Mouse (Mus musculus) embryonic stem cell, embryonic (primary cell): ENCODE measurements around the gene Gm38431.

Experiments used
- CTCF ChIA-PET, 4 experiments: fragments of 300-600 bp in 2 of 4; fragments of 350-600 bp in 2 of 4; sonication (Branson Sonifier 250); formaldehyde crosslinking; loops; one replicate each; lab custom pipeline; 2022; ENCODE audit warnings: inconsistent platforms in 2 of 4; lab: Charles Lee
- POLR2A ChIA-PET, 4 experiments: fragments of 300-600 bp in 2 of 4; fragments of 350-600 bp in 2 of 4; sonication (Branson Sonifier 250); formaldehyde crosslinking; loops; one replicate each; lab custom pipeline; 2022; ENCODE audit warnings: antibody characterized with exemption in 4 of 4, inconsistent platforms in 1 of 4; lab: Charles Lee

Gm38431 gene

GRCm38 (mm10) chr9:21026849-21027248 is 64.9 kb downstream of the Gm38431 start:
- POLR2A ChIA-PET, result interaction anchor here in 3 of 4 experiments (0.5 to 12.3 kb wide), 22 partner anchors 8 to 339 kb away, joined by 3 to 264 read pairs (median 4); partner anchors contain the start of genes Icam1 (in 3 of the 3), Gm38431 (in 2 of the 3), Mrpl4 (in 2 of the 3) and Raver1 (in 2 of the 3)
- CTCF ChIA-PET, result interaction anchor here in 3 of 4 experiments (0.8 to 1.6 kb wide), 6 partner anchors 10 to 142 kb away, joined by 3 to 4 read pairs (median 3); no protein-coding TSS in a partner anchor

GRCm38 (mm10) chr9:21025258-21025810 is 66.5 kb downstream of the Gm38431 start:
- POLR2A ChIA-PET, result interaction anchor here in 3 of 4 experiments (0.6 to 12.3 kb wide), 24 partner anchors 8 to 268 kb away, joined by 3 to 264 read pairs (median 6); partner anchors contain the start of genes Gm38431 (in 3 of the 3), Icam1 (in 3 of the 3), Raver1 (in 3 of the 3) and Mrpl4 (in 1 of the 3)
- CTCF ChIA-PET, result no interaction called here

GRCm38 (mm10) chr9:21022726-21023125 is 69.1 kb downstream of the Gm38431 start:
- ChIA-PET POLR2A (interaction anchor here in 3 of 4 experiments (0.6 to 12.3 kb wide), 18 partner anchors 6 to 275 kb away, joined by 3 to 264 read pairs (median 4); partner anchors contain the start of genes Gm38431 (in 1 of the 3), Icam1 (in 1 of the 3), Icam5 (in 1 of the 3) and Raver1 (in 1 of the 3)), CTCF (interaction anchor here in 3 of 4 experiments (0.9 to 2.0 kb wide), 3 partner anchors 8 to 22 kb away, joined by 3 to 11 read pairs (median 3); partner anchors contain the start of gene Icam5 (in 1 of the 3))

- ChIA-PET CTCF (interaction anchor here in 3 of 4 experiments (0.6 to 2.0 kb wide), 6 partner anchors 9 to 340 kb away, joined by 3 to 11 read pairs (median 3); partner anchors contain the start of gene Icam5 (in 1 of the 3)), POLR2A (interaction anchor here in 3 of 4 experiments (0.6 to 12.3 kb wide), 22 partner anchors 5 to 275 kb away, joined by 3 to 264 read pairs (median 4); partner anchors contain the start of genes Icam5 (in 2 of the 3), Gm38431 (in 1 of the 3), Icam1 (in 1 of the 3) and Raver1 (in 1 of the 3))
Observed at GRCm38 (mm10) chr9:21022288-21022687, 69.5 kb downstream of the Gm38431 start.

GRCm38 (mm10) chr9:21021363-21021762 is 70.4 kb downstream of the Gm38431 start:
- ChIA-PET POLR2A (interaction anchor here (0.7 to 2.8 kb wide), 13 partner anchors 9 to 69 kb away, joined by 3 to 14 read pairs (median 5); partner anchors contain the start of gene Icam5 (in 2 of the 4)), CTCF (interaction anchor here in 2 of 4 experiments (1.1 to 2.0 kb wide), 3 partner anchors 9 to 199 kb away, joined by 3 to 11 read pairs (median 4); partner anchors contain the start of gene Icam5 (in 1 of the 2))

- POLR2A ChIA-PET, result interaction anchor here in 3 of 4 experiments (0.6 to 7.0 kb wide), 15 partner anchors 8 to 160 kb away, joined by 3 to 264 read pairs (median 4); partner anchors contain the start of genes Gm38431 (in 1 of the 3), Icam4 (in 1 of the 3), Icam5 (in 1 of the 3) and Raver1 (in 1 of the 3)
- CTCF ChIA-PET, result no interaction called here
Observed at GRCm38 (mm10) chr9:21018600-21018999, 73.2 kb downstream of the Gm38431 start.
